Mouse (Mus musculus): ENCODE data around the gene Utp18.

- TF ChIP-seq CTCF (IDR thresholded peaks at IDR 0.05; ENCODE audit: low read depth, low read length) (no peak), POLR2A (IDR thresholded peaks at IDR 0.05; ENCODE audit: insufficient read depth, low read length) (no peak), EP300 (IDR thresholded peaks at IDR 0.05; ENCODE audit: insufficient read depth, low read depth, low read length) (no peak)
These were observed 24.4 kb downstream of the Utp18 start for GRCm38 (mm10) chr11:93861193-93861592.
